Mouse (Mus musculus): ENCODE measurements around the gene Tmem54. TPM values are rescaled to one million over a fixed set of nuclear protein-coding genes. Genes with fewer than 3 reads are reported as not detected.

Gene Tmem54
- total RNA-seq, 1 experiment: 10.0 TPM

DNA sequence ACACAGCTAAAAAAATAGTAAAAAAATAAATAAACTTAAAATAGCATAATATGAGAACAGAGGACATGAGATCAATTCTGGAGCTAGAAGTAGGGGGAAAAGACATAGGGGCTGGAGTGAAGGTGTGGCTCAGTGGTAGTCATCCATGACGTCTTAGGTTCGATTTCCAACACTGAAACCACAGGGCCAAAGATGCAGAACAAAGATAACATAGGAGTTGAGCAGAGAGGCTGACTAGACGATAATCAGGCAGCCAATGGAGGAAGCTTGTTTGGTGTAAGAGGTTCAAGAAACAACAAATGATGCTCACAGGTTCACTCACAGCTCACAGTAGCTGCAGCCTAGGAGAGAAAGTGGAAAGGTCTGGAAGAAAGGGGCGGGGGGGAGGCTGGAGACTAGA is 35.5 kb downstream of the Tmem54 start:
- no peak overlapping the region for H3K27ac ChIP-seq (ENCODE audit: insufficient read depth, low read depth, low read length, poor library complexity, severe bottlenecking)
- no peak overlapping the region for H3K9ac ChIP-seq (ENCODE audit: insufficient read depth, low read depth, low read length, poor library complexity, severe bottlenecking)
- no peak overlapping the region for H3K4me3 ChIP-seq (ENCODE audit: insufficient read depth in 1 of 2, low read depth in 1 of 2, low read length in 2 of 2, poor library complexity in 1 of 2, severe bottlenecking in 1 of 2)
- TF ChIP-seq MAFK (IDR thresholded peaks at IDR 0.05; ENCODE audit: insufficient read depth, low read depth, low read length) (no peak), ZNF384 (IDR thresholded peaks at IDR 0.05; ENCODE audit: low read depth, low read length) (no peak), ZC3H11A (IDR thresholded peaks at IDR 0.05; ENCODE audit: borderline replicate concordance, low read depth, low read length) (no peak)
- peaks cover 0 to 3% of the 10 kb centered on the region in 2 experiments; a peak in 1 of 4 replicates for H3K4me1 ChIP-seq (ENCODE audit: control insufficient read depth in 2 of 2, insufficient read depth in 2 of 2, low read length in 2 of 2, poor library complexity in 1 of 2)
- DNase-seq (ENCODE audit: low read depth, low spot score): no peak
- no peaks in the 10 kb centered on the region for H3K36me3 ChIP-seq (ENCODE audit: control insufficient read depth, insufficient read depth, low read length, poor library complexity, severe bottlenecking)
- in situ Hi-C loops (cut with MboI; ENCODE audit: low sequenced_read_pairs in 2 of 2, unreplicated experiment in 2 of 2): no loop called here
- no peaks in the 10 kb centered on the region for H3K9me3 ChIP-seq (ENCODE audit: control insufficient read depth, insufficient read depth, low read depth, low read length)

- H3K9me3 ChIP-seq (ENCODE audit: control insufficient read depth, insufficient read depth, low read depth, low read length): no peaks in the 10 kb centered on the region
- H3K9ac ChIP-seq (ENCODE audit: insufficient read depth, low read depth, low read length, poor library complexity, severe bottlenecking): no peak overlapping the region
- TF ChIP-seq ZC3H11A (IDR thresholded peaks at IDR 0.05; ENCODE audit: borderline replicate concordance, low read depth, low read length) (no peak), ZNF384 (IDR thresholded peaks at IDR 0.05; ENCODE audit: low read depth, low read length) (no peak; the same call in 1 of the 2 replicates), MAFK (IDR thresholded peaks at IDR 0.05; ENCODE audit: insufficient read depth, low read depth, low read length) (no peak), CHD2 (IDR thresholded peaks at IDR 0.05; ENCODE audit: low read depth, low read length) (no peak), HCFC1 (IDR thresholded peaks at IDR 0.05; ENCODE audit: borderline replicate concordance, insufficient read depth, low read length) (no peak)
- H3K4me3 ChIP-seq (ENCODE audit: insufficient read depth in 1 of 2, low read depth in 1 of 2, low read length in 2 of 2, poor library complexity in 1 of 2, severe bottlenecking in 1 of 2): no peak overlapping the region
- H3K36me3 ChIP-seq (ENCODE audit: control insufficient read depth, insufficient read depth, low read length, poor library complexity, severe bottlenecking): no peaks in the 10 kb centered on the region
- no peak for DNase-seq (ENCODE audit: low read depth, low spot score)
- peaks cover 0 to 3% of the 10 kb centered on the region in 2 experiments; a peak in 1 of 4 replicates for H3K4me1 ChIP-seq (ENCODE audit: control insufficient read depth in 2 of 2, insufficient read depth in 2 of 2, low read length in 2 of 2, poor library complexity in 1 of 2)
- in situ Hi-C loops (cut with MboI; ENCODE audit: low sequenced_read_pairs in 2 of 2, unreplicated experiment in 2 of 2): no loop called here
- no peak overlapping the region for H3K27ac ChIP-seq (ENCODE audit: insufficient read depth, low read depth, low read length, poor library complexity, severe bottlenecking)
Observed at GRCm38 (mm10) chr4:129141560-129142438, 36.5 kb downstream of the Tmem54 start.

DNA sequence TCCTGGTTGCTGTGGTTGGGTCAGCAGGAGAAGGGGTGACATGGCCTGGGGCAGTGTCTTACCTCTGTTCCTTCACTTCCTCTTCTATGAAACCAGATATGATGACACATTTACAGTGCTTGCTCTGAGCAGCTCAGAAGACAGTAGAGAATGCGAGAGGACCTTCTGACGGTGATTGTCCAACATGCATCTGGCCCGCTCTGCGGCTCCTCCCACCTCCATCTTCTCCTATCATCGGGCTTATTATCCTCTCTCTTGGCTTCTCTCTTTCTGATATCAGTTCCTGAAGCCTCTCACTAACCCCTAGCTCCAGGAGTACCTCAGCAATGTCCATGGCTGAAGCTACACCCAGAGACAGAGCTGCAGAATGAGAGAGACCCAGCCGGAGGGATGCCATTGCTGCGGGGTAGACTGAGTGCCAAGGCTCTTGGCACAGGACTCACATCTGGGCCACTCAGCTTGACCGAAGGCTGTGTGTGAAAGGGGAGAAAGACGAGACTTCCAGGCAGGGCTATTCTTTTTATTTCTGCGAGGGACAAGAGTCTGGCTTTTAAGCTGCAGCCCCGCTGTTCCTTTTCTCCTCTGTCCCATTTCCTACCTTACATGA is 37.2 kb downstream of the Tmem54 start:
- H3K4me1 ChIP-seq (ENCODE audit: control insufficient read depth in 2 of 2, insufficient read depth in 2 of 2, low read length in 2 of 2, poor library complexity in 1 of 2): peaks cover 0 to 1% of the 10 kb centered on the region in 2 experiments; a peak in 1 of 4 replicates
- in situ Hi-C loops (cut with MboI; ENCODE audit: low sequenced_read_pairs in 2 of 2, unreplicated experiment in 2 of 2): no loop called here
- DNase-seq (ENCODE audit: low read depth, low spot score): no peak
- no peak overlapping the region for H3K27ac ChIP-seq (ENCODE audit: insufficient read depth, low read depth, low read length, poor library complexity, severe bottlenecking)
- TF ChIP-seq ZC3H11A (IDR thresholded peaks at IDR 0.05; ENCODE audit: borderline replicate concordance, low read depth, low read length) (no peak), ZNF384 (IDR thresholded peaks at IDR 0.05; ENCODE audit: low read depth, low read length) (no peak), CHD2 (IDR thresholded peaks at IDR 0.05; ENCODE audit: low read depth, low read length) (no peak), MAFK (IDR thresholded peaks at IDR 0.05; ENCODE audit: insufficient read depth, low read depth, low read length) (no peak), HCFC1 (IDR thresholded peaks at IDR 0.05; ENCODE audit: borderline replicate concordance, insufficient read depth, low read length) (no peak)
- no peaks in the 10 kb centered on the region for H3K36me3 ChIP-seq (ENCODE audit: control insufficient read depth, insufficient read depth, low read length, poor library complexity, severe bottlenecking)
- H3K4me3 ChIP-seq (ENCODE audit: insufficient read depth in 1 of 2, low read depth in 1 of 2, low read length in 2 of 2, poor library complexity in 1 of 2, severe bottlenecking in 1 of 2): no peak overlapping the region
- no peak overlapping the region for H3K9ac ChIP-seq (ENCODE audit: insufficient read depth, low read depth, low read length, poor library complexity, severe bottlenecking)
- no peaks in the 10 kb centered on the region for H3K9me3 ChIP-seq (ENCODE audit: control insufficient read depth, insufficient read depth, low read depth, low read length)

GRCm38 (mm10) chr4:129143509-129143908 is 38.2 kb downstream of the Tmem54 start:
- no peak for TF ChIP-seq HCFC1 (IDR thresholded peaks at IDR 0.05; ENCODE audit: borderline replicate concordance, insufficient read depth, low read length)
- H3K36me3 ChIP-seq (ENCODE audit: control insufficient read depth, insufficient read depth, low read length, poor library complexity, severe bottlenecking): no peaks in the 10 kb centered on the region
- H3K4me3 ChIP-seq (ENCODE audit: insufficient read depth in 1 of 2, low read depth in 1 of 2, low read length in 2 of 2, poor library complexity in 1 of 2, severe bottlenecking in 1 of 2): no peak overlapping the region
- in situ Hi-C loops (cut with MboI; ENCODE audit: low sequenced_read_pairs in 2 of 2, unreplicated experiment in 2 of 2): no loop called here
- H3K9ac ChIP-seq (ENCODE audit: insufficient read depth, low read depth, low read length, poor library complexity, severe bottlenecking): no peak overlapping the region
- H3K27ac ChIP-seq (ENCODE audit: insufficient read depth, low read depth, low read length, poor library complexity, severe bottlenecking): no peak overlapping the region
- no peaks in the 10 kb centered on the region for H3K4me1 ChIP-seq (ENCODE audit: control insufficient read depth in 2 of 2, insufficient read depth in 2 of 2, low read length in 2 of 2, poor library complexity in 1 of 2)
- no peak for DNase-seq (ENCODE audit: low read depth, low spot score)
- H3K9me3 ChIP-seq (ENCODE audit: control insufficient read depth, insufficient read depth, low read depth, low read length): no peaks in the 10 kb centered on the region
